Mouse (Mus musculus): Measurements from ENCODE around the gene Evx2.

Evx2 gene

DNA sequence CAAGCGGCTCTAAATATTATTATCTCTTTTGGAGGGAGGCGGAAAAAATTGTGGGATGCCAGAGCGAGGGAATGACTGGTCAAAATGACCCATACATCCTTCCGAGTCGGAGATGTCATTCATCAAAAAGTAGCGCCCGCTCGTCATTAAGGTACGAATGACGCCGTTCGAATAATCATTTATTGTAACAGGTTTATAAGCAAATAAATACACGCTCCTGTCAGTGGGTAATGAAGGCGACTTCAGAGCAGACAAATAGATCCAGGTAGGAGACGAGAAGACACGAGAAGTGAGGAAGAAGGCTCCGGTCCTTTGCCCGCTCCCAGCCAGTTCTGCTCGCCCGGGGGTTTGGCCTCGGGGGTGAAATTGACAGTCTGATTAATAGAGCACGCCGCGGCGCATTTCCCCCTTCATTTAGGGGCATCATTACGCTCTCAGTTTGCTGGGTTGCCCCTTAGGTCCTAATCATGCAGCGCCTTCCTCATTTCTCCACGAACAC is at the start of gene Evx2:
TSS of gene Evx2 (minus strand) at position 51 of the 499 bp plus-strand sequence.
- no peak for DNase-seq (ENCODE audit: low read depth)

DNA sequence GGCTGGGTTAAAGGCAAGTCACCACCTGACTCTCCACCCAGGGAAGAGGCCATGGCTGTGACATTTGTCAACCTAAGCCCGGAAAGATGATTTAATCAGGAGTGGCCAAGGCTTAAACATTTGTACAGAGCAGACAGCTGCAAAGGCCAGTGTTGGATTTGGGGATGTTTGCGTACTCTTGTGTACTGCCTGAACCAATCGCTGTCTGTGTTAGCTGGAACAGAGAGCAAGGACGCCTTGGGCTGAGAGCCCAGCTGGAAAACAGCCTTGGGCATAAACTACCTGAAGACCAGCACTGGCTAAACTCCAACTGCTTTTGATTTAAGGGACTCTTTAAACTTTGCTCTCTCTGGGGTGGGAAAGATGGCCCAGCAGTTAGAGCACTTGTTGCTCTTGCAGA is 49.3 kb upstream of the Evx2 start:
- DNase-seq (ENCODE audit: low read depth): no peak

DNA sequence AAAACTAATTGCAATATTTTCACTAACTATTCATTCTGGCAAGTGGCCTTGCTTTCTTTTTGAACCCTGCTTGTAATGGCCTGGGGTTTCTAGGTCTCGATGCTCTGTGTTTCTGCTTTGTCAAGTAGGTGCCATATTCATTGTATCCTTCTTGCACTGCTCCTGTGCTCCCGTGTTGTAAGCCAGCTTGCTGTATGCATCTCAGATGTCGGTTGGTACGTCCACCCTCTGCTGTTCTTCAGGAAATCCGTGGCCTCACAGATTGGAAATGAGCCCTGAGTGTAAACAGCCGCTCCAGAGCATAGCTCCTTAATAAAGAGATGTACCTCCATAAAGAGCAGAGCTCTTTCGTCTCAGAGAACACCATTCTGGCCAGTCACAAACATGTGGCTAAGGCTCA is 48.2 kb upstream of the Evx2 start:
- DNase-seq (ENCODE audit: low read depth): no peak

DNA sequence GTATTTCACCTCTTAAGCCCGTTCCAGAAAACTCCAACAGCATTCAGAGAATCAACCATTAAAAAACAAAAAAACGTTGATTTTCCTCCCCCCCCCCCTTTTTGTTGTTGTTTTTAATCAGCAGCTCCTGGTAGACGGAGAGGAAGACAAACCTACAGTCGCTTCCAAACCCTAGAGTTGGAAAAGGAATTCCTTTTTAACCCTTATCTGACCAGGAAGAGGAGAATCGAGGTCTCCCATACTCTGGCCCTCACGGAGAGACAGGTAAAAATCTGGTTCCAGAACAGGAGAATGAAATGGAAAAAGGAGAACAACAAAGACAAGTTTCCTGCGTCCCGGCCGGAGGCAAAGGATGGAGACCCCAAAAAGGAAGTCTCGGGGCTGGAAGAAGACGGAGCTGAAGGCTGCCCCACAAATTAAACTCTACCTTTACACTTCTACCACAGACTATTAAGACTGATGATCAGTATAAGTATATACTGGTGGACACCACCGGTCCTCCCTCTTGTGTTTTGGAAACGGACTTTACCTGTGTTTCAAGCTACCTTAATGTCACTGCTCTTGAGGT is 47.1 kb upstream of the Evx2 start:
- DNase-seq (ENCODE audit: low read depth): no peak

DNA sequence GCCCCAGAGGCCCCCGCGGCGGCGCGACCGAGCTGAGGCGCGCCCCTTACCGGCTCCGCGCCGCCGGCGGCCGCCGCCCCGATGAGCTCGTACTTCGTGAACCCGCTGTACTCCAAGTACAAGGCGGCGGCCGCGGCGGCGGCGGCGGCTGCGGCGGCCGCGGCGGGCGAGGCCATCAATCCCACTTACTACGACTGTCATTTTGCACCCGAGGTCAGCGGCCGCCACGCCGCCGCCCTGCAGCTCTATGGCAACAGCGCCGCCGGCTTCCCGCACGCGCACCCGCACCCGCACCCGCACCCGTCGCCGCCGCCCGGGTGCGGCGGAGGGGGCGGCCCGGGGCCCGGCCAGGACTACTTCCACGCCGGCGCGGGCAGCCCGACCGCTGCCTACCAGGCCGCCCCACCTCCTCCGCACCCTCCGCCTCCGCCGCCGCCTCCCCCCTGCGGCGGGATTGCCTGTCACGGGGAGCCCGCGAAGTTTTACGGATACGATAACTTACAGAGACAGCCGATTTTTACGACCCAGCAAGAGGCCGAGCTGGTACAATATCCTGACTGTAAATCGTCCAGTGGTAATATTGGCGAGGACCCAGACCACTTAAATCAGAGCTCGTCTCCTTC is 46.2 kb upstream of the Evx2 start:
- no peak for DNase-seq (ENCODE audit: low read depth)

DNA sequence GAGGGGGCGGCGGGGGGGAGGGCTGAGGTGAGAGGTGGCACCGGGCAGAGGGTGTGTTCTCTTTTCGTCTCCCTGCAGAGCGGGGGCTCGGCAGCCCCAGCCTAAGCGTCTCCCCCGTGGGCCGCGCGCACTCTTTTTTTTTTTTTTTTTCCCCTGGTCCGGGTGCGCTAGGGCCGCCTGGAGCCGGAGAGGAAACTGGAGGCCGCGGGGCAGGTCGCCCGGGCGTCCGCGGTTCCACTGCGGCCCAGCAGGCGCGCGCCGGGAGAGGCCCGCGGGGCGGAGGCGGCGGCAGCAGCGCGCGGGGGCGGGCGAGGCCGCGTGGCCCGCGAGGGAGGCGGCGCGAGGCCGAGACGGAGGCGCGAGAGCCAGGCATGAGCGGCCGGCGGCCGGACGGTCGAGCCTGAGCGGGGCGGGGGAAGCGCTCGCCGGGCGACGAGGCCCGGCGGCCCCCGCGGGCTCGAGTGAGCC is 45.7 kb upstream of the Evx2 start:
- DNase-seq (ENCODE audit: low read depth): no peak

DNA sequence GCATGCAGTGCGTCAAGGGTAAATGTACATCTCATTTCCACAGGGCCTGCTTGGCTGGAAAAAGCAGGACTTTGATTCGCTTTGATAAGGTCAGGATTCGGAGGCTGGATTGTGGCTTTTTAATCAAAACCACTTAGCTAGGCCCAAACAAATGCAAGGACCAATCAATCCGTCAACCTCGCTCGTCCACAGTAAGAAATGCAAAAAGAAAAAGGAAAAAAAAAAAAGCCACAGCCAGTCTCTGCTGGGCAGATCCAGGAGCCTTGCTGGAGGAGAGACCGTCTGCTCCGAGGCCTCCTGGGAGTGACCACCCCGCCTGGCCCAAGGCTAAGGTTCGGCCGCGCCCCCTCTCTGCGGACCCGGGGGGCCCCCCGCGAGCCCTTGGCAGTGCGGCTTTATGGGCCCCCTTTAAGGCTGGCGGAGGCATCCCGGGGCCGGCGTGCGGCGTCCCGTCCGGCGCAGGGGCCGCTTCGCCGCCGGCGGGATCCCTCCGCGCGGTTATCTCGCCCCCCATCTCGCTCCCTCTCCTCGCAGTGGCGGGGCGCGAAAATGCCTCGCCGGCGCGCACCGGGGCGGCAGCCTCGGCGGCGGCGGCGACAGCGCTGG is 45.1 kb upstream of the Evx2 start, which contains the start of gene Hoxd8:
TSS of gene Hoxd8 (plus strand) at position 223 of the 606 bp plus-strand sequence.
- DNase-seq (ENCODE audit: low read depth): no peak

DNA sequence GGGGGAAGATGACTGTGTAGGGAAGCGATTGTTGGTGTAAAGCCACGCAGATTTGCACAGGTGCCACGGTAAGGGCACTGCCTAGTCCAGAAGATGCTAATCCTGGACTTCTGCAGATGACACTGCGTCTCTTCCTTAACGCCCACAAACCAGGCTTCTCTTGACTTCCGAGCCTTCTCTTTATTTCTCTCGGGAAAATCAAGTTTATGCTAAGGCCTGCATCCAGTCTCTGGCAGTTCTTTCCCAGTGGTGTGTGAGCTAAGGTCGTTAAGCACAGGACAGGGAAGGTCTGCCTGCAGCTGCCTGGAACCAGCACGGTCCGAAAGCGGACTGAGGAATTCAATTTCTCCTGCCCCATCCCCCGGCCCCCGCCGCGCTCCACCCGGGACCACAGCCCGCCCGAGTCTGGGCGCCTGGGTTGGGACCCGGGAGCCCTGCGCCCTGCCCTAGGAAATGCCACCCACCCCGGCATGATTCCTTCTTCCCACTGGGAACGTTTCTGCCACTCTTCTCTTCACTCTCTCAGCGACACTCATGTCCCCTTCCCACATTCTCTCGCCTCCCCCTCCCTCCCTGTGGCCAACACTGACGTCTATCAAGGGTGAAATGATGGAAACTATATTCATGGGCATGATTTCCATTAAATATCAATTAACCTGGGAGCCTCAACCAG is 44.5 kb upstream of the Evx2 start:
- no peak for DNase-seq (ENCODE audit: low read depth)

DNA sequence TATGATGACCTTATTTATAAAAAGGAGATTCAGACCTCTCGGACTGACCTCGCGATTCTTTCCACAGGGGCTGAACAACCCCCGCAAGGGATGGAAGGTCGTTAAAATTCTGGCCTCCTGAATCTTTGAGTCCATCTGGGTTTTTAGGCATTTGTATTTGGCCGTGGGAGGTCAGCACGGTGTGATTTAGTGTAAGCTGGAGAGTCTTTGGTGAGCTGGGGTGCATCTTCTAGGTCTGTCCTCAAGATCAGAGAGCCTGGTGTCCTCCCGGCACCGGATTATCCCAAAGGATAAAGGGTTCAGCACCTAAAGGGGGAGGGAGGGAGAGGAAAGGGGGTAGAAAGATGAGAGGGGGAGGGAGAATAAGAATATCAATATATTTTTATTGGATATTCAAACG is 44.0 kb upstream of the Evx2 start:
- no peak for DNase-seq (ENCODE audit: low read depth)

DNA sequence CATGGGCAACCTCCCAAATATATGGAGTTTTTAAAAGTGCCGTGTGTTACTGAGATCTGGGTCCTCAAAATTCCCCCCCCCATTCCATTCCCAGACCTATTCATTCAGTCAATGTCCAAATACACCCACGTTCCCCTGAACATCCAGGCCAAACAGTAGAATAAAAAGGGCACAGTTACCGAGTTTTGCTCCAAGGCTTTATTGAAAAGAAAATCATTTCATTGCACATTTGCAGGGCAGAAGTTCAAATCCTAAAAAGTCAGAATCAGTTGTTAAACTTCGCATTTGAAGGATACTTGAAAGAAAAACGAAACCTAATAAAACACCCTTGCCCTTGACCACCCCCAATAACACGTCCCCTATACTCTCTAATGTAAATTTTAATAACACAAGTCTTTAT is 43.5 kb upstream of the Evx2 start:
- DNase-seq (ENCODE audit: low read depth): no peak

DNA sequence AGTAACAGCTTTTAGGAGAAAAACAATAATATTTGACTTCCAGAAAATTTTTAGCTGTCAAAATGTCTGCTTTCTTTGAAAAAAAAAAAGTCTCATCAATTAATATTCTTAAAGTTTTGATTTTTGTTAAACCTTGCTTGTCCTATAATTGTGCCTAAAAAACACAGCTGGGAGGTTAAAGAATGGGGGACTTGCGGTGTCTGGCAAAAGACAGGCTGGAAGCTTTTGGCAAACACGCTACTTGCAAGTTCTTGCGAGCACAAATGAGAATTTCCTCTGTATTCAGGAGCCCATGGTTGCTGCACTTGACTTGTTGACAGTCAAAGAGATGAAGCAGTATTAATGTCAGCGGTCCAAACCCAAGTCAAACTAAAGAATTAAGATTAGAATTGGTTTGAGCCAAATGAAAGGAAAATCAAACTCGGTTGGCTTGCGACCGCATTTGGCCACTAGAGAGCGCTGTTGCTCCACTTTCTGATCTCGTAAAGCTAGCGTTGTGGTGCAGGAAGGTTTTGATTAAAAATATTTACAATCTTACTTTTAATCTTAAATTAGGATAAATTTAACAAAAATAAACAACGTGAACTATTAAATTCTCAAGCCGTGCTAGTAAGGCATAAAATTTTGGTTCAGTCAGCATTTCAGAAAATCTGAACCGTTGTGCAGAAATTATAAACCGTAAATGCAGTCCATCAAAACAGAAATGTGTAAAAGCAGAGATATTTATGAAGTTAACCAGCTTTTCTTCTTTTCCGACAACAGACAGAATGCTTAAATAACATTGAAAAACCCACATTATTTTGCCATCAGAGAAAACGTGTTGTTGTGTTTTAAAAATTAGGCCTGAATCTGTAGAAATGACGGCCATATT is 42.8 kb upstream of the Evx2 start:
- DNase-seq (ENCODE audit: low read depth): peak; percentile 10

DNA sequence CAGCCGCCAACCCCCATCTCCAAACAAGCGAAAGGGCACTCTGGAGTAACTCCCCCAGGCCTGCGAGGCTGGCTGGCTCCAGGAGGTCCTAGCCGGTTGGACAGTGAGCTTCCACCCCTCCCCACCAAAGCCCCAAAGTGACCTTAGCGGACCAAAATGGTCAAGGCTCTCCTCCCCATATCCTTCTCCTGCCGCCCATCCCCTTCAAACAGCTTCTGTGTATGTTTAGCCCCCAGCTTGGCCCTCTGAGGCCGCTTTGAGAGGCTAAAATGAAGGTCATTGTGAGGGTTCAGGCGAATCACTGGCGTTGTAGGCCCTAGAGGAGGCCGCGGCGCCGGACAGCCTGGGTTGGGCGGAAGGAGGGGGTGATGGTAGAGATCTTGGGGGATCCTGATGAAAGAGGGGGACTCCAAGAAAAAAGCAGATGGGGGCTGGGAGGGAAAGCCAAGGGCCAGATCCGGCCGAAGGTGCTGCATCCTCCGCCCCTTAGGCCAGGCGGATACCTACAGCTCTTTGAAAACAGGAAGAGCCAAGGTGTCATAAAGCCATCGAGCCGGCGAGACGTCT is 41.3 kb upstream of the Evx2 start:
- DNase-seq (ENCODE audit: low read depth): no peak

DNA sequence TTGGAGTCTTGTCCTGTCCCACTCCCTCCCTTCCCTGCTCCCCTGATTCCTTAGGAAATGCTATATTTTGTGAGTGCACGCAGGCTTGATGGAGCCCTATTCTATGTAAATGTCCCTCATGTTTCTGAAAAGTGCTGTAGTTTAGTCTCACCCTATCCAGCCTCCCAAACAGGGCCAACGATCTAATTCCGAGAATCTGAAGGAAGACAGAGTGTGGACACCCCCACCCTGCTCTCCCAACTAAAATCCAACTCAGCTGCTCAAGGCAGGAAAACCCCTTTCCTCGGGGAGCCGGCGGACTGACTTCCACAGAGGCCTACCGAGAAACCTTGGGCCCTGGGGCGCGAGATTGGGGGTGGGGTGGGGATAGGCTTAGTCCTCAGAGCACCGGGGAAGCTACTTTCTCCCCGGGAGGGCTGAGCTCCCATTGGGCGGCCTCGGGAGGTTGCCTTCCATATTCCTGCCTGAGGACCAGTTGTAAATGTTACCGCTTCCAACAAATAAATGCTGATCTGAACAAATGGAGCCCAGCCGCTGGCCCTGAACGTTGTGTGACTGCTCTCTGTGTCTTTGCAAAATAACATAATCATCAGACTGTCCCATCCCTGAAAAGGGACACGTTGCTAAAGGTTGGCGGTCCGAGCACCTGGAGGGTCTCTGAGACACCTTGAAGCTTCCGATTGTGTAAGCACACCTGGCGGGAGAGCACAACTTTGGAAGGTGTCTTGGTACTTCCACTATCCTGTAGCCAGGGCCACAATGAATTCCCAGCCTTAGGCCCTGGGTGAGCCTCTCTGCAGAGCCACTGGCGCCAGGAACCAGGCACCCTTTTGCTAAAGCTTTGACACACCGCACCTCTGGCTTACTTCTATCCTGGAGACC is 40.5 kb upstream of the Evx2 start:
- no peak for DNase-seq (ENCODE audit: low read depth)

DNA sequence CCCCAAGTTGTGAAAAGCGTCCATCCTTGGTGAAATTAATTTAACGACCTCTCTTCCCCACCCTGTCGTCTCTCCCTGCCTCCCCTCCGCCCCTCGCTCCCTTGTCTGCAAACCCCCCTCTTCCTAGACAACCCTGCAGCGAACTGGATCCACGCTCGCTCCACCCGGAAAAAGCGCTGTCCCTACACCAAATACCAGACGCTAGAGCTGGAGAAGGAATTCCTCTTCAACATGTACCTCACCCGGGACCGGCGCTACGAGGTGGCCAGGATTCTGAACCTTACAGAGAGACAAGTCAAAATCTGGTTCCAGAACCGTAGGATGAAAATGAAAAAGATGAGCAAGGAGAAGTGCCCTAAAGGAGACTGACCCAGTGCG is 39.7 kb upstream of the Evx2 start:
- no peak for DNase-seq (ENCODE audit: low read depth)

DNA sequence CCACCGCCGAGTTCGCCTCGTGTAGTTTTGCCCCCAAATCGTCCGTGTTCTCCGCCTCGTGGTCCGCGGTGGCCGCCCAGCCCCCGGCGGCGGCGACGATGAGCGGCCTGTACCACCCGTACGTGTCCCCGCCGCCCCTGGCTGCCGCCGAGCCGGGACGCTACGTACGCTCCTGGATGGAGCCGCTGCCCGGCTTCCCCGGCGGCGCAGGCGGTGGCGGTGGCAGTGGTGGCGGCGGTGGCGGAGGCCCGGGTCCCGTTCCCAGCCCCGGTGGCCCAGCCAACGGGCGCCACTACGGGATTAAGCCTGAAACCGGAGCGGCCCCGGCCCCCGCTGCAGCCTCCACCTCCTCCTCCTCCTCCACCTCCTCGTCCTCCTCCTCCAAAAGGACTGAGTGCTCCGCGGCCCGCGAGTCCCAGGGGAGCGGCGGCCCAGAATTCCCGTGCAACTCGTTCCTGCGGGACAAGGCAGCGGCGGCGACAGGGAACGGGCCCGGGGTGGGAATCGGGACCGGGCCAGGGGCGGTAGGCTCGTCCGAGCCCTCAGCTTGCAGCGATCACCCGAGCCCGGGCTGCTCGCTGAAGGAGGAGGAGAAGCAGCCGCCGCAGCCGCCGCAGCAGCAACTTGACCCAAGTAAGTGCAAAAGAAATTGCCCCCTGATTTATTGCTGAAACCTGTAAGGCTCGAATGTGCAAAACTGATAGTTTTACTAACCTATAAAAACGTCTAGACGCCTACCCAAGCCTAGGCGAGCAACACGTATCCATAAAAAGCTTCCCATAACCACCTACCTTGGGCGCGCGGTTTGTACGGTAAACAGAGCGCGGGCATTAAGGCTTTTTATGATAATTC is 39.1 kb upstream of the Evx2 start:
- no peak for DNase-seq (ENCODE audit: low read depth)

DNA sequence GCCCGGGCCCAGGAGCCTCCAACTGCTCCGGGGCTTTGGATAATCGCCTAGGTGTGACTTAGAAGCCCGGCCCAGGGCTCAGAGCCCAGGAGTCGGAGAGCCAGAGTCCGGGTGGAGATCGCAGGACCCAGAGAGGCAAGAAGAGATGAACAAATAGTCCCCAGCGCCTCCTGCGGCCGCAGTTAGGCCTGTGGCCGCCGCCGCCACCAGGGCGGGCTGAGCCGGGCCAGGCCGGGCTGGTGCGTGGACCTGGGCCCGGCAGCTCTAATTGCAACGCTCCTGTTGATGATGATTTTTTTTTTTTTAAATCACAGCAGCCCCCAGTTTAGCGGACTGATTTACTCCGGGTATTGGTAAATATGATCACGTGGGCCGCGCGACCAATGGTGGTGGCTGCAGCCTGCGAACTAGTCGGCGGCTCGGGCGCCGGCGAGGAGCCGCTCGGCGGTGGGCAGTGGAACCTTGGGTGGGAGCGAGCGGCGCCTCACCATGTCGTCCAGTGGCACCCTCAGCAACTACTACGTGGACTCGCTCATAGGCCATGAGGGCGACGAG is 38.3 kb upstream of the Evx2 start, which contains the start of gene Hoxd9:
TSS of gene Hoxd9 (plus strand) at position 161 of the 555 bp plus-strand sequence.
- no peak for DNase-seq (ENCODE audit: low read depth)

DNA sequence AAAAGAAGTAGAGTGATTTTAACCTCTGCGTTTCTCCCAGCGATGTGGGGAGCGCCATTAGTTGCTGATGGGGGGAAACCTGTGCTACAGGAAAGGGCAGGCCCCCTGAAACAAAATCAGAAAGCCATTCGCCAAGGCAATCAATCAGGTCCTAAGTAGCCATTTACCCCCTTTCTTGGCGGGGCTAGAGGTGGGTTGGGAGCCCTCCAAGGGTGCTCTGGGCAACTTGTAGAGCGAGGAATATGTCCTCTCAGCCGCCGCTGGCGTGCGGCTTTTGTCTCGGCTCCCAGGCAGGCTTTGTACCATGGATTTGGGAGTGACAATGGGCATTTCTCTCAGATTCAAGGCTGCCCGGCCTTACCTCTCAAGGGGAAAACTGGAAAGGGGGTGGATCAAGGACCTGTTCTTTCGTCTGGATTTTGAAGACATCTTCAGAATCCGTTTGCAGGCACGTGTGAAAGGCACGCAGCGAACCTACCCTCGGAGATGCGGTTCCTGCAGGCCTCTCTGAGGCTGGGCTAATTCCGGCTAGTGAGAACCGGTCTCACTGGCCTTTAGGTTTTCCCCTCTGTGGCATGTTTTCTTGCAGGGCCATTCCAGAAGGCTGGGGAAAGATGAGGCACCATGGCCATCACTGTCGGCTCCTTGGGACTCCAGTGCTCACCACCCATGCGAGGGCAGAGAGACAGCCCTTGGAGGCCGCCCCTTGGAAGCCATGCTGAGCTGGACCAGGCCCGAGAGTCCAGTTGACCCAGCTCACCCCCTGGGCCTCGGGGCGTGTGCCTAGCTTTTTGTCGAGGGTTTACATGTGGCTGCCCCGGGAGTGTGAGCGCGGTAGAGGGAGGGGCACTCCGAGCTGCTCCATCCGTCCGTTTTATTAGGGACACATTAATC is 37.3 kb upstream of the Evx2 start:
- DNase-seq (ENCODE audit: low read depth): no peak

DNA sequence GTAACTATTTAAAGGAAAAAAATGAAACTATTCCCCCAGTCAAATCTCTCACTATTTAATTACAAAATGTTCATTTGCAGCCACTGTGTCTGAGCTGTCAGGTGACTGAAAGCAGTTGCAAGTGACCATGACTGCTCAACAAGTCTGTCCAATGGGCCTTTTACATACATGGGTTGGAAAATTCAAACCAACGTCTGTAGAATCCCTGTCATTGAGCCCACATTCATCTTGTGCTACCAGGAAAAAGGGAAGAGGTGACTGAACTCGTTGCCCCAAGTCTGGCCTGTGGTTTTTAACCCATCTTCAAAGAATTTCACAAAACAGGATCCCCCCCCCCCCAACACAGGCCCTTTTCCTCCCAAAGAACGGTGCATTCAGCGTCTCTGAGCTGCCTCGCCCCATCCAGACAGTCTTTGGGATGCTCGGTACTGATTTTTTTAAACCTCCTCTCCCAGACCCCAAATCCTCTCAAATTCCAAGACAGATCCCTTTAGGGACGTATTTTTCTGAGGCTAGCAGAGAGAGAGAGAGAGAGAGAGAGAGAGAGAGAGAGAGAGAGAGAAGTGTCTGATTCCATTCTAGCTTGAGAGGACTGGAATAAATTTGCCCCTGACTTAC is 36.6 kb upstream of the Evx2 start:
- DNase-seq (ENCODE audit: low read depth): no peak
